Mouse (Mus musculus): ENCODE results near the gene Otop2.

DNA sequence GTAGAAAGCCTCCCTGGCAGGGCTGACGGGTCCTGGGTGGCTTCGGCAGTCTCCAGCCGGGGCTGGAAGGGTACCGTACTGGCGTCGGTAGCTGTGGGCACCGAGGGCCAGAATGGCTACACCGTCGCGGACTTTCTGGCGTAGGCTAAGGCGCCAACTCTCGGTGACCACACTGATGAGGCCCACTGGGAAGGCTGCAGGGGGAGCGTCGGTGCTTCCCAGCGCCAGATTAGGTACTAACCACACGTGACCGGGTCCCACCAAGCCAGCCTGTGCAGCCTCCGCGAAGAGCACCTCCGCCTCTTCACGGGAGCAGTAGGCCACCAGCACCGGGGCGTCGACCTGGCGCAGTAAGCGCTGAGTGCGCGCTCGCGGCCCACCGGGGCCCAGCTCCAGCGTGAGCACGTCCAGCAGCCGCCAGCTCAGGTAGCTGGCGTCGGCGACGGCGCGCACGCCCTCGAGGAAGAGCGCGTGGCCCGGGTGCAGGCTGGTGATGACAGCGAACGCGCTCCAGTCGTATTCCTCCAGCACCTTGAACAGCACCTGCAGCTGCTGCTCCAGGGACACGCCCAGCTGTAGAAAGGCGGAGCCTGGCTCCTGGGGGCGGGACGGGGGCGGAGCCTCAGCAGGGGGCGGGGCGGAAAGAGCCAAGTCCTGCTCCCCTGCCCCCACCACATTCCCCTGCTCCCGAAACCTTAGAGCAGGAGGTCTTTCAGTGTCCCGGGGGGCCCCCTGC lies 49.0 kb upstream of the Otop2 start:
- TF ChIP-seq CTCF (IDR thresholded peaks at IDR 0.05; ENCODE audit: low read depth) = no peak
- TF ChIP-seq EP300 (IDR thresholded peaks at IDR 0.05; ENCODE audit: low read depth) = no peak

Data from heart, postnatal 0 days (tissue).